Comparison of ENCODE assay signal across 10 mouse cellular contexts in the genomic region with DNA sequence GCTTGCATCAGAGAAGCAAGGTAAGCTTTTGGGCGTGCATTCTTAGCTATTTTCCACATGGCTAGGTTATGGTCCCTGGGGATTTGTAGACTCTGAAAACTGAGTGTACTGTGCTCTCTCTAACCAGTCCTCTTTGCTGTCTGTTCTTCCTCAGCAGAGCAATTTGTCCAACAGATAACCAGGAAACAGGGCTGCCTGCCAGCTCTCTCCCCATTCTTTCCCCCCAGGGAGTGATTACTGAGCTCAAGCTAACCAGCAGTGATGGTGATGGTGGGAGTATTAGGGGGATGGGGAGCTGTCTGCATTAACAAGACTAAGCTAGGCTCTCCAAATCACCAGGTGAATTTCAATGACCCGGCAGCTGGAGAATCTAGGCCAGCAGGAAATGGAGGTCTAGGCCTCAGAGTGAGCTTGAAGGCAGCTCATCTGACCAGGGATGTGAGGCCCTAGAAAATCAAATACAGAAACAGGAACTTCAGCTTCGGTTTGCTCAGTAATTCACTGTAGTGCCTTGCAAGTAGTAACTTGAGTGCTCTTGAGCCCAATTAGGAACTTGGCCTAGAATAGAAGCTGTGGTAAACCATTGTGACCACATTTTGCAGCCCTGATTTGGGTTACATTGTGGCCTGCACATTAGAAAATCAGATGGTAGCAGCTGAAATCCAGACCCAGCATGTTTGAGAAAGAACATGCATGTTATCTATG. TPM values are rescaled to one million over a fixed set of nuclear protein-coding genes. Genes with fewer than 3 reads are reported as not detected.
DNase-seq lines count a peak whose midpoint lies in the region; ATAC-seq and TF ChIP-seq lines count a peak whose summit lies in the region.
"Had no signal": no experiment of that assay in that cellular context is flagged by ENCODE, and none has a peak within 500 bp of the region (broad histone marks: within the 10 kb centered on the region; RNA-seq: fewer than 3 reads in every experiment).

No protein-coding gene starts in this region.

- H3K79me2 ChIP-seq in heart, adult 2 months (replicated peaks; ENCODE audit: control insufficient read depth, insufficient read depth, low read length) = no peaks in the 10 kb centered on the region

- peak; percentile 11 to 22 for DNase-seq in heart, adult 2 months
- DNase-seq in lung, adult 18-20 months = peak; percentile 7 to 48
- peak; percentile 9 for DNase-seq in retina, embryonic 14.5 days (ENCODE audit: low spot score)
- DNase-seq in kidney, adult 18-20 months = no peak
- DNase-seq in layer of hippocampus, adult 2 months (ENCODE audit: low spot score in 2 of 2) = no peak
- no peak for DNase-seq in thymus, postnatal 4 days

- no peak for TF ChIP-seq POLR2A in heart, adult 2 months (IDR thresholded peaks at IDR 0.05; ENCODE audit: insufficient read depth, low read depth, low read length)

- TF ChIP-seq EP300 in heart, adult 2 months (IDR thresholded peaks at IDR 0.05; ENCODE audit: insufficient read depth, low read depth, low read length) = no peak

- TF ChIP-seq CTCF in heart, adult 2 months (IDR thresholded peaks at IDR 0.05) = no peak
- TF ChIP-seq CTCF in layer of hippocampus, adult 2 months (conservative IDR thresholded peaks at IDR 0.05) = no peak

- no peaks in the 10 kb centered on the region for H3K4me1 ChIP-seq in heart, adult 2 months (ENCODE audit: control insufficient read depth, insufficient read depth, low read length)
- H3K4me1 ChIP-seq in heart, embryonic 12.5 days (replicated peaks) = no peaks in the 10 kb centered on the region; the same call in 1 of the 2 replicates

- H3K27ac ChIP-seq in heart, adult 2 months = no peak overlapping the region
- no peak overlapping the region for H3K27ac ChIP-seq in heart, embryonic 12.5 days (ENCODE audit: poor library complexity, severe bottlenecking)
- no peak overlapping the region for H3K27ac ChIP-seq in layer of hippocampus, adult 2 months

- no peaks in the 10 kb centered on the region for H3K27me3 ChIP-seq in heart, adult 2 months (ENCODE audit: control insufficient read depth, insufficient read depth, low read length)
- no peaks in the 10 kb centered on the region for H3K27me3 ChIP-seq in heart, embryonic 12.5 days (replicated peaks)

- H3K4me2 ChIP-seq in heart, embryonic 12.5 days = no peak overlapping the region

- ATAC-seq in heart, embryonic 12.5 days (ENCODE audit: insufficient number of reproducible peaks, low FRiP score) = no peak
- peak; percentile 99 for ATAC-seq in common myeloid progenitor, adult 5-6 weeks (replicated peaks; ENCODE audit: low read depth, poor library complexity, severe bottlenecking)
- ATAC-seq: intestine, postnatal 0 days had no signal

- H3K36me3 ChIP-seq in heart, adult 2 months (ENCODE audit: control insufficient read depth, insufficient read depth, low read length) = no peaks in the 10 kb centered on the region
- H3K36me3 ChIP-seq in heart, embryonic 12.5 days = no peaks in the 10 kb centered on the region

- intact Hi-C loops in heart, adult 2 months (cut with DNase I) = no loop called here

- WGBS in heart, adult 2 months = 43% methylated on average over 3 of the region's 3 CpGs
- WGBS in heart, embryonic 12.5 days = 47% methylated on average over 3 of the region's 3 CpGs

- H3K4me3 ChIP-seq in heart, adult 2 months = no peak overlapping the region
- no peak overlapping the region for H3K4me3 ChIP-seq in heart, embryonic 12.5 days
- no peak overlapping the region for H3K4me3 ChIP-seq in layer of hippocampus, adult 2 months
- H3K4me3 ChIP-seq: megakaryocyte, embryonic 14.5 days had no signal

- no peak overlapping the region for H3K9ac ChIP-seq in heart, adult 2 months (ENCODE audit: low read depth, low read length)
- no peak overlapping the region for H3K9ac ChIP-seq in heart, embryonic 12.5 days

- no peaks in the 10 kb centered on the region for H3K9me3 ChIP-seq in heart, embryonic 12.5 days (replicated peaks)

RNA-seq across cellular contexts. Expression of gene Egfl6, which starts 41.5 kb away (rescaled TPM):
- under 1 TPM; 0.31 to 0.32 TPM for total RNA-seq in heart, adult 2 months (2021)
- 0.18 TPM in 2 replicates for polyA plus RNA-seq in heart, adult 2 months (2012; rRNA removed)
- polyA plus RNA-seq in heart, embryonic 12.5 days (2016; fragmentation: Nextera tagmentation; extraction: Ambion mirVana) = 4.8 and 4.9 TPM in 2 replicates
- total RNA-seq in common myeloid progenitor, adult 5-6 weeks (2017) = not detected in 2 replicates
- 1 to 10 TPM; 3.8 to 5.0 TPM for total RNA-seq in layer of hippocampus, adult 2 months (2021)

Comparison
In these comparisons a context has a peak if more than half of its experiments do, and no peak if none do; other contexts are left out.
1. DNase-seq: peak in heart, adult 2 months (2 of 2), lung, adult 18-20 months (2 of 2) and retina, embryonic 14.5 days (single experiment); none in kidney, adult 18-20 months (single experiment), layer of hippocampus, adult 2 months (0 of 2) and thymus, postnatal 4 days (single experiment).